ENCODE assay signal across 8 mouse cellular contexts in genomic region chr15:78709767-78710166, GRCm38 (mm10). TPM values are rescaled to one million over a fixed set of nuclear protein-coding genes. Genes with fewer than 3 reads are reported as not detected.
DNase-seq lines count a peak whose midpoint lies in the region; ATAC-seq and TF ChIP-seq lines count a peak whose summit lies in the region.
"Had no signal": no experiment of that assay in that cellular context is flagged by ENCODE, and none has a peak within 500 bp of the region (broad histone marks: within the 10 kb centered on the region; RNA-seq: fewer than 3 reads in every experiment).

No protein-coding gene starts in this region.

- no peaks in the 10 kb centered on the region for H3K36me3 ChIP-seq in hindbrain, embryonic 15.5 days
- H3K36me3 ChIP-seq in midbrain, postnatal 0 days (ENCODE audit: insufficient read depth, low read length), result no peaks in the 10 kb centered on the region

- H3K4me2 ChIP-seq in hindbrain, embryonic 15.5 days, result peak overlapping the region; percentile 43
- peak overlapping the region; percentile 46 for H3K4me2 ChIP-seq in midbrain, postnatal 0 days (ENCODE audit: low read depth, low read length, poor library complexity, severe bottlenecking)

- no peaks in the 10 kb centered on the region for H3K9me3 ChIP-seq in hindbrain, embryonic 15.5 days
- H3K9me3 ChIP-seq in midbrain, postnatal 0 days (ENCODE audit: low read length), result no peaks in the 10 kb centered on the region

- peak; percentile 84 for DNase-seq in brain, adult 2 months (ENCODE audit: low read depth, low spot score)
- DNase-seq in embryo, embryonic 11 days, result peak; percentile 47
- DNase-seq in midbrain, postnatal 0 days (ENCODE audit: low spot score), result peak; percentile 81
- DNase-seq in liver, result no peak
- no peak for DNase-seq in gastrocnemius, postnatal 10 days
- no peak for DNase-seq in heart, postnatal 36 days
- DNase-seq: lung, adult 2 months had no signal

- H3K27me3 ChIP-seq in hindbrain, embryonic 15.5 days, result no peaks in the 10 kb centered on the region
- H3K27me3 ChIP-seq in midbrain, postnatal 0 days (ENCODE audit: insufficient read depth, low read length), result no peaks in the 10 kb centered on the region

- H3K4me1 ChIP-seq in hindbrain, embryonic 15.5 days (replicated peaks), result peaks cover 52% of the 10 kb centered on the region
- H3K4me1 ChIP-seq in midbrain, postnatal 0 days (ENCODE audit: insufficient read depth, low read length), result peaks cover 25% of the 10 kb centered on the region

- 11% methylated on average over 7 of the region's 7 CpGs for WGBS in hindbrain, embryonic 15.5 days
- 17% methylated on average over 7 of the region's 7 CpGs for WGBS in midbrain, postnatal 0 days

- peak overlapping the region; percentile 43; the same call in 1 of the 2 replicates for H3K27ac ChIP-seq in hindbrain, embryonic 15.5 days (replicated peaks)
- peak overlapping the region; percentile 67 for H3K27ac ChIP-seq in midbrain, postnatal 0 days (ENCODE audit: low read depth, low read length)

- no peak overlapping the region for H3K9ac ChIP-seq in hindbrain, embryonic 15.5 days
- H3K9ac ChIP-seq in midbrain, postnatal 0 days (replicated peaks; ENCODE audit: low read length, poor library complexity, severe bottlenecking), result 0 out of 2 replicates have a peak overlapping the region, but pooled peaks have one; percentile 30

- H3K4me3 ChIP-seq in hindbrain, embryonic 15.5 days, result no peak overlapping the region; the same call in 1 of the 2 replicates
- no peak overlapping the region for H3K4me3 ChIP-seq in midbrain, postnatal 0 days (ENCODE audit: low read depth, low read length)

- intact Hi-C loops in heart, postnatal 36 days (cut with DNase I), result no loop called here

- ATAC-seq in hindbrain, embryonic 15.5 days (ENCODE audit: low FRiP score, low read depth), result peak; percentile 59
- ATAC-seq in midbrain, postnatal 0 days (ENCODE audit: low FRiP score), result peak; percentile 67

- 0 out of 2 replicates have a peak, but pooled peaks have one; percentile 3 for TF ChIP-seq CTCF in midbrain, postnatal 0 days (IDR thresholded peaks at IDR 0.05)

RNA-seq across cellular contexts. Expression of gene Elfn2, which starts 8.8 kb away (rescaled TPM):
- 10.6 and 11.7 TPM in 2 replicates for polyA plus RNA-seq in hindbrain, embryonic 15.5 days (2015; fragmentation: Nextera tagmentation; extraction: Ambion mirVana)
- total RNA-seq in midbrain, postnatal 0 days (2014; rRNA removed), result 44.6 and 52.1 TPM in 2 replicates
- polyA plus RNA-seq in midbrain, postnatal 0 days (2015; fragmentation: Nextera tagmentation; extraction: Ambion mirVana), result 10.2 and 10.7 TPM in 2 replicates
- under 1 TPM; 0.20 to 0.23 TPM for total RNA-seq in gastrocnemius, postnatal 10 days (2021)
- total RNA-seq in heart, postnatal 36 days (2021), result 1 to 10 TPM in 1 of 2 experiments, under 1 TPM in 1; 0.75 to 1.5 TPM

Comparison
In these comparisons a context has a peak if more than half of its experiments do, and no peak if none do; other contexts are left out.
1. DNase-seq: peak in brain, adult 2 months (single experiment), embryo, embryonic 11 days (single experiment) and midbrain, postnatal 0 days (single experiment); none in liver (single experiment), gastrocnemius, postnatal 10 days (single experiment) and heart, postnatal 36 days (0 of 2).
2. RNA of gene Elfn2, which starts 8.8 kb away (total RNA-seq): 44.6 to 52.1 TPM in midbrain, postnatal 0 days; 0.75 to 1.5 TPM in heart, postnatal 36 days and 0.20 to 0.23 TPM in gastrocnemius, postnatal 10 days; every median in the first group is over 10 times any median in the second.